Mouse (Mus musculus) cerebellum, postnatal 10 days (tissue): ENCODE measurements around the gene Olfr429.
"Not testable (repeated sequence)": the region's sequence is repeated elsewhere in the genome, so short reads cannot be mapped to it uniquely, and the experiment has no call there.

Experiments
- DNase-seq, 2 experiments: peaks; one replicate each; pipeline ENCODE4 v3.0.0; 2021; ENCODE audit warnings: mixed read lengths in 2 of 2

Gene Olfr429

DNA sequence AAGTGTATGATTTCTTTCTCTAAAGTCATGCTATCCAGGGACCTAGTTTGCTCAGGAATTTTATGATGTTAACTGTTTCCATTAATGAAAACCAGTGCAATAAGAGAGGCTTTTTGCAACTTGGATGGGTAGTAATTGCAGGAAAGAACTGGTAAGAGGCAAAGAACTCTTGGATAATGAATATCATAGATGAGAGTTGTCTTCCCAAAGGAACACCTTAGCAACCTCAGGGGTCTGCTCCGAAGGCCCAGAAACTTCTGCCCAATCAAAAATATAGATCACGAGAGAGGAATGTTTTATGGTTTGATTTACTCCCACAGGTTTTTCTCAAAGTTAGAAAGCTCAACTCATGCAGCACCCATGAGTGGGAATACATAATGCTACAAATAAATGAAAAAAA lies at the start of gene Olfr429:
Gene Olfr429 (plus strand): TSS at position 301 of the 400 bp plus-strand sequence.
- no peak for DNase-seq

DNA sequence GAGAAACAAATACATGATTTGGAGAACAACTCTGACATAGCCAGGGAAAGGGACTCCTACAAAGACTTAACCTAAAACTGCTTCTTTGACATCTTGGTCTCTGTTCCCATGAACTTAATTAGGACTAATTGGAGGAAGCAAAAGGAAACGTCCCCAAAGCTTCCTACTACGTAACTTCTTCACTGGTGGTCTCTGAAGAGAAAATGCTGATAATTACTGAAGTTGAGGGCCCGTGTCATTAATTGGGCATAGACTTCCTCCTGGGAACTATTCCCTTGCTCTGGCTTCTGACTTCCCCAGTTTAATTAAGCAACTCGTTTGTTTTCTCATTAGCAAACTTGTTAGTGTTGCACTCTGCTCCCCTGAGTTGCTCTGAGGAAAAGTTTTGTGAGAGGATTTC lies 48.3 kb upstream of the Olfr429 start:
- DNase-seq = no peak

DNA sequence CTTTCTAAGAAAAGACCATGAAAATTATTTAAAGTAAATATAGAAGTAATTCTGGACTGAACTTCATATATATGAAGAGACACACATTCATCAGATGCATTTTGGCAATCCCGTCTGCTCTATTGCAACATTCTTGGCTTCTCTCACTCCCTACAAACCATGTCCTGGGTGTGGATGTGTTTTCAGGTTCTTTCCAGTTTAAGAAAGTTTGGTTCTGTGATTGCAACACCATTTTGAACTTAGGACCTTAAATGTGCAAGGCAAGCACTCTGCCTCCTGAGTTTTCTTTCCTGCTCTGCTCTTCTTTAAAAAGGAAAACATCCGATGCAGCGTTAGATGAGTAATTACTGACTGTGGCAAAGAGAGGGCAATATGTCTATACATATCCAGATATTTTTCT lies 45.7 kb upstream of the Olfr429 start:
- DNase-seq = no peak

DNA sequence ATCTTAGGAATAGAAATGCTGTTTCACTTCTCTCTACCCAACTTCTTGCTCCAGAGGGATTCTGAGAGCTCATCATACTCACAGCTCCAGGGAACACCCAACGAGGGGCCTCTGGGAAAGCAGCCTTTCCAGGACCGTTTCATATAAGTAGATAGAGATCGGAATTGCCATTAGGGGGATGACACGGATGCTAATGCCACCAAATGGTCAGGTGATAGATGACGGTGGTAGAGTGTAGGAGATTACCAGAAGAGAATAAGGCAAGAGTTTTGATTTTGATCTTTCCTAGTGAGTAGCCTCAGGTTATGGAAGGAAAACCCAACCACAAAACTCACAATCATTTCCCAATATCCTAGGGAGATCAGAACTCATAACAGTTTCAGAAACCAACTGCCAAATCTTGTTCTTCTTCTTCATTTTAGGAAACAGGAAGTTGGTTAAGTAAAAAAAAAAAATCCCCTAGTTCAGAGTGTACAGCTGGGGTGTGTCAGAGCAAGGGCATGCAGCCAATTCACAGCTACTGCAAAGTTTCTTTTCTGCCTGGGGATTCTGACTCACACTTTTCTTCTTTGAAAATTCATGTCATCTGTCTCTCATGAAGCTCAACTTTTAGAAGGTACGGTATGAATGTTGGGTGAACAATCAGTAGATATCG lies 43.5 kb upstream of the Olfr429 start, which contains the start of gene Olfr433:
Gene Olfr433 (plus strand): TSS at position 183 of the 655 bp plus-strand sequence.
- DNase-seq = no peak

DNA sequence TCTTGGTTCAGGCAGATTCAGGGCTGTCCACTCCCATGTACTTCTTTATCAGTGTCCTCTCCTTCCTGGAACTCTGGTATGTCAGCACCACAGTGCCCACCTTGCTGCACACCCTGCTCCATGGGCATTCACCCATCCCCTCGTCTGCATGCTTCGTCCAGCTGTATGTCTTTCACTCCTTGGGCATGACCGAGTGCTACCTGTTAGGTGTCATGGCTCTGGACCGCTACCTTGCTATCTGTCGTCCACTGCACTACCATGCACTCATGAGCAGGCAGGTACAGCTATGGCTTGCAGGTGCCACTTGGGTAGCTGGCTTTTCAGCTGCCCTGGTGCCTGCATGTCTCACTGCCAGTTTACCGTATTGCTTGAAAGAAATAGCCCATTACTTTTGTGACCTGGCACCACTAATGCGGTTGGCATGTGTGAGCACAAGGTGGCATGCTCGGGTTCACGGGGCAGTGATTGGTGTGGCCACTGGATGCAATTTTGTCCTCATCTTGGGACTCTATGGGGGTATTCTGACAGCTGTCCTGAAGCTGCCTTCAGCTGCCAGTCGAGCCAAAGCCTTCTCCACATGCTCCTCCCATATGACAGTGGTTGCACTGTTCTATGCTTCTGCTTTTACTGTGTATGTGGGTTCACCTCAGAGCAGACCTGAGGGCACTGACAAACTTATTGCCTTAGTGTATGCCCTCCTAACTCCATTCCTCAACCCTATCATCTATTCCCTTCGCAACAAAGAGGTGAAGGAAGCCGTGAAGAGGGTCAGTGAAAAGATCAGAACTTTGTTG lies 41.8 kb upstream of the Olfr429 start:
- DNase-seq = not testable (repeated sequence)

DNA sequence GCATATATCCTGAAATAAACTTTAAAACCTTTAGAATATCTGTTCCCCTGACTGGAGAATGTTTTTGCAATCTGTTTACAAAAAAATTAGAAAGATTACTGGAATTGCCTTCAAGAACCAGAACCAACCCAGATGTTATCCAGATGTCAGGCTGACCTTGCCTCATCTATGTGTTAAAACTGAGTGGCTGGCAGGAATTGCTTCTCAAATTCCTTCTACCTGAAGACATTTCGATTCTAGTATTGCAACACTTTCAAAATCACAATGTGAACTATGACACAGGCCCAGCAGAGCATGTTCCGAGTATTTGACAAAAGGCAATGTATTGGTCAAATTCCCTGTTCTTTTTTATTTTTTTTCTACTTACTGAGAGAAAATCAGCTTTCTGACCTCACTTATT lies 39.7 kb upstream of the Olfr429 start:
- DNase-seq = no peak

DNA sequence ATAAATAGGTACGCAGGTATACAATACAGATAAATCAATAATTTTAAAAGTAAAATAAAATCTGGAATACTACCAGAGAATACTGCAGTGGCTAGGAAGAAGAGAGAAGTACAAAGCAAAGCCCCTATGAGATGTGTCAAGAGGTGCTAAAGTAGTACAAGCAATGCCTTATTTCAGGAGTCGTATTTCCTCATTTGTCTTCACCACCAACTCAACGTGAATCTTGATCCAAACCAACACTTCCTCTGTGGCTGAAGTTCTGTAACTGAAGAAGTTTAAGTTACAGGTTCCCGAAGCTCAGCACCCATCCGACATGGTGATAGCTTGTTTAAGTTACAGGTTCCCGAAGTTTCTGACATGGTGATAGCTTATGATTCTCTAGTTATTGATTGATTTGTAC lies 35.9 kb upstream of the Olfr429 start:
- not testable (repeated sequence) for DNase-seq

DNA sequence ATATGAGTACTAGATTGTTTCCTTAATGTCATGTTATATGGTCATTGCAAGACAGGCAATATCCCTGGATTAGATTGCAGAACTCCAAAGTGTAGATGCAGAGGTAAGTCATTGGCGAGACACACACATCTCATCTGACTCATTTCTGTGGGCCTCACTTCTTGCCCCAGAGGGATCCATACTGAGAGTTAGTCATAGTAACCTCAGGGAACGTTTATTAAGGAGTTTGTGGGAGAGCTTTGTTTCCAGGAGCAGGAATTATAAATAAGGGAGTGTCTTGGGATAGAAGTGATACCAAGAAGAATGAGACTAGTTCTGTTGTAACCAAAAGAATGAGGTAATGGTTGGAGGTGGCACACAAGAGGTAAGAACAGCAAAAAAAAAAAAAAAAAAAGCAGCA lies 35.2 kb upstream of the Olfr429 start, which contains the start of gene Olfr432:
Gene Olfr432 (plus strand): TSS at position 313 of the 400 bp plus-strand sequence.
- DNase-seq = no peak

DNA sequence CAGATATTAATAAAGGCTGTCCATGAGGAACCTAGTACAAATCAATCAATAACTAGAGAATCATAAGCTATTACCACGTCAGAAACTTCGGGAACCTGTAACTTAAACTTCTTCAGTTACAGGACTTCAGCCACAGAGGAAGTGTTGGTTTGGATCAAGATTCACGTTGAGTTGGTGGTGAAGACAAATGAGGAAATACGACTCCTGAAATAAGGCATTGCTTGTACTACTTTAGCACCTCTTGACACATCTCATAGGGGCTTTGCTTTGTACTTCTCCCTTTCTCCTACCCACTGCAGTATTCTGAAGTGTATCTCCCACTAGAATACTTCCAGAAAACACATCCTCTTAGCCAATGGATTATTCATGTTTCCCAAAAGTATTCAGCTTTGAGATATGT lies 34.8 kb upstream of the Olfr429 start:
- DNase-seq = not testable (repeated sequence)

DNA sequence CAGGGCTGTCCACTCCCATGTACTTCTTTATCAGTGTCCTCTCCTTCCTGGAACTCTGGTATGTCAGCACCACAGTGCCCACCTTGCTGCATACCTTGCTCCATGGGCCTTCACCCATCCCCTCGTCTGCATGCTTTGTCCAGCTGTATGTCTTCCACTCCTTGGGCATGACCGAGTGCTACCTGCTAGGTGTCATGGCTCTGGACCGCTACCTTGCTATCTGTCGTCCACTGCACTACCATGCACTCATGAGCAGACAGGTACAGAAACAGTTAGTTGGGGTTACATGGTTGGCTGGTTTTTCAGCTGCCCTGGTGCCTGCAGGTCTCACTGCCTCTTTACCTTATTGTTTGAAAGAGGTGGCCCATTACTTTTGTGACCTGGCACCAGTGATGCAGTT lies 33.6 kb upstream of the Olfr429 start:
- DNase-seq = no peak

DNA sequence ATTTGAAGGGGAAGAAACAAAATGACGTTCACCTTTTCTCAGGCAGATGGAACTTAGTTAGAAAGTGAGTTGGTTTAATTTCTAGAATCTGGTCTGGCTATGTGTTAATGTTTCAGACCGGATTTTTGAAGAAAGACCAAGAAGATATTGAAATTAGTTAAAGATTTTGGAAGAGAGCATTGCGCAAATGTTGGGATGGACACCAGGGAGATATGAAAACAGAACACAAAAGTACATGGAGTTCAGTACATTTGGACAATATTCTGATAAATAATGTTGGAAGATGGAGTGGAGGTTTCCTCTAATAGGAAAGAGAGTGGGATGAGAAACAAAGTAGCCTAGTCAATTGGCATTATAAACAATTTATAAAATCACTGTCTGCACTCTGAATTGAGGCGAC lies 32.6 kb upstream of the Olfr429 start:
- DNase-seq = no peak

DNA sequence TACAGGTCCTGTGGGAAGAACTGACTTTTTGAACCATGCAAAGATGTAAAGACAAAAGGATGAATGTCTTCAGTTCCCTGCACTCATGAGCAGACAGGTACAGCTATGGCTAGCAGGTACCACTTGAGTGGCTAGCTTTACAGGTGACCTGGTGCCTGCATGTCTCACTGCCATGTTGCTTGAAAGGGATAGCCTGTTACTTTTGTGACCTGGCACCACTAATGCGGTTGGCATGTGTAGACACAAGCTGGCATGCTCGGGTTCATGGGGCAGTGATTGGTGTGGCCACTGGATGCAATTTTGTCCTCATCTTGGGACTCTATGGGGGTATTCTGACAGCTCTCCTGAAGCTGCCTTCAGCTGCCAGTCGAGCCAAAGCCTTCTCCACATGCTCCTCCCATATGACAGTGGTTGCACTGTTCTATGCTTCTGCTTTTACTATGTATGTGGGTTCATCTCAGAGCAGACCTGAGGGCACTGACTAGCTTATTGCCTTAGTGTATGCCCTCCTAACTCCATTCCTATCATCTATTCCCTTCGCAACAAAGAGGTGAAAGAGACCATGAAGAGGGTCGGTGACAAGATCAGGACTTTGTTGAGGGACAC lies 32.1 kb upstream of the Olfr429 start:
- no peak for DNase-seq

DNA sequence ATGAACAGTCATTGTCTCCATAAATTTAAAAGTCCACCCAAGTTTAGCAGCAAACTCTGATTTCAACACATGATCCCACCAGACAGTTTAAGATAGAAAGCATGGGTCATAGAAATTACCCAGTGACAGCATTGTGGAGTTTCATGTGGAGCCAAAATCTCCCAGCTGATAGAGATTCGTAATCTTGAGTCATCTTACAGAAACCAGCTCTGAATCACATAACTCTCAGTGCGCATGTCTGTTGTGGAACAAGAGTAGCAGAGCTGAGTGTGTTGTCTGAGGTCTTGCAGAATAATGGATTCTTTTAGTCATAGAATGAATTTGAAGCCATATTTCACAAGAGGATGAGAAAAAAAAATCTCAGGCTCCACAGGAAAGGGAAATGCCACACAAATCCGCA lies 31.1 kb upstream of the Olfr429 start:
- no peak for DNase-seq

DNA sequence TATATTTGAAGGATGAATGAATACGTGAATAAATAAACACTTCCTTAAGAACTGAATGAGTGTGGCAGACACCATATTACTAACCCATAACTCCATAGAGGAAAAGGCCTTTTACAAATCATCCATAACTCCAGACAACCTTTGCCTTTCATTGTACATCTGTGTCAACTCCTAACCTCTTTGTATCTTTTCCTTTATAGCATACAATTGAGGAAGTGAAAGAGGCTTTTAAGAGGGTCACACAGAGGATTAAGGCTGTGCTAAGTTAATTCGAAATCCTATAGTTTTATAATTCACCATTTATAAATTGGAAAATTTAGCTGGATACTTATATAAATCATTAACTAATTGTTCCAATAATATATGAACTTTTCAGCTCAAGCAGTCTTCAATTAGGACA lies 28.9 kb upstream of the Olfr429 start:
- no peak for DNase-seq

DNA sequence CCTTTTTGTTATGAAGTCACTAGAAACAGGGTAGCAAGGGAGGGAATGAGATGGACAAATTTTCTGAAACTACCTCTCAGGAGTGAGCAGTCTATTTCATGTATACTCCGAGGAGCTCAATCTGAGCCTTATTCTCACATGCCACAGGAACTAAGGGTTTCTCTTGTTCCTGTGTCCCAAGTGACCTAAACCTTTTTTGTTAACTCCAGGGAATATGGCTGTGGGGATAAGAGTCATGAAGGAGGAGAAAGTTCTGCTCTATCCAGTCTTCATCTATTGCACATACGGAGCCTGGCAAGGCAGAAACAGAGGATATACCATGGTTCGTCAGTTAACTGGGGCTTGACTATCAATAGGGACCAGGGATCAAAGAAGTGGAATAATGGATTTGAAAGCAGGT lies 17.8 kb upstream of the Olfr429 start, which contains the start of gene Olfr430:
Gene Olfr430 (plus strand): TSS at position 301 of the 400 bp plus-strand sequence.
- DNase-seq = no peak

DNA sequence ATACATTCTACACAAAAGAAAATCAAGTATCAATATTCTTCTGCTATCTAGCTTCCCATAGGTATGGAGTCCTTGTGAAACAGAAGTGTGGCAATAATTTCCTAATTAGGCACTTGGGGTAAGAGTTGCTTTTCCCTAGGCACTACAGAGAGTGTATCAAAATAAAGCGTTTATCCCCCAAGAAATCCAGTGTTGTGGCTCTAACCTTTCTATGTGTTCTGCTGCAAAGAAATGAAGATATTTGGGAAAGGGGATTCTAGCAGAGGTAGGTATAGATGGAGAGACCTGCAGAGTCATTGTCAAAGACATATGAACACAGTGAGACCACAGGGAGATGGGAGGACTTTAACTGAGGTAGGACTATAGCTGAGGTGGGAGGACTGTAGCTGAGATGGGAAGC lies 12.5 kb downstream of the Olfr429 start, which contains the start of gene Olfr427:
Gene Olfr427 (plus strand): TSS at position 301 of the 400 bp plus-strand sequence.
- no peak for DNase-seq

DNA sequence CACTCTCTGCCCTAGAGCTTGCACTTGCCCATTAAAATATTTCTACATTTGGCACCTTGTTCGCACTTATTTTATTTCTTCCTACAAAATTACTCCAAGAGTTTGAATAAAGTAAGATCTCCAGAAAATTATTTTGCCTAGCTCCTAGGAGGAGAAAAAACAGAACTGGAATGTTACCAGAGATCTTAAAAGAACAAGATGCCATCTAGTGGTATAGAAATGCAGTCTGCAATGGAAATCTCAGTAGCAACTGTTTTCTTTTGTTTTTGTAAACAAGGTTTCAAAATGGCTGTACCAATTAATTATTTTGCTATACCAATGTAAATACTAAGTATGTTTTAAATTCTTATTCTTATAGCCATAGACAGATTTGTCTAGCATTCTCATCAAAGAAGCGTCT lies 19.6 kb downstream of the Olfr429 start:
- DNase-seq = peak in 1 of 2 experiments; percentile 39

DNA sequence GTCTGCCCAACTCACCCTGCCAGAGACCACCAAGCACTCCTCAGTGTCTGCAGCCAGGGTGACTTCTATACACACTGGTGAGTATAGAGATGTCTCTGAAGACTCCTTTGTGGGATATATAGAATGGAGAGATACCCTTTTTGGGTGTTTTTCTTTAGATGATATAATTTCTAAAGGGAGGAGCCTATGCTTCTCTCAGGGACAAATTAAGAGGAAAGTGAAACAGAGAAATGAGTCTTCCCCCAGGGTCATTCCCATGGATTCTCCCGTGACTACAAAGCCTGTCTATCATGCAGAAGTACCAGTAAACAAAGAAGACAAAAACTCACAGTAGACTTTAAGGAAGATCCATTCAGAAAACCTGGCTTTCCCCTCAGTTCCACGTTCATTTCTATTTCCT lies 36.9 kb downstream of the Olfr429 start, which contains the start of gene Olfr231:
Gene Olfr231 (minus strand): TSS at position 101 of the 400 bp plus-strand sequence.
- DNase-seq = no peak

DNA sequence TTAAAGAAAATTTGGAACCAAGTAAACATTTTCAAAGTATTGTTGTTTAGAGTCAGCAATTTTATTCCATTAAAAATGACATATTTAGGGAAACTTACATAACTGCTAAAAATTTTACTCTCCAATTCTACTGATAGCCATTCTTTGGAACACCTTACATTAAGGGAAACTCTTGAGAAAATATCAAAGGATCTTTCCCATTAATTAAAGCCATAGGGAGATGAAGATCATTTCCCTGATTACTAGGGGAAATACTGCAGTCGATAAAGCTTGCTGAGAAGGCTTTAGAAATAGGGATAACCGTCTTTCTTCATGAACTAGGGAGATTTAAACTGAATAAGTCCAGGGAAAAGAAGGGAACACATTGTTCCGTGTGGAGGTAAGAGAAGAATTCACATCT lies 47.1 kb downstream of the Olfr429 start, which contains the start of gene Olfr424:
Gene Olfr424 (plus strand): TSS at position 301 of the 400 bp plus-strand sequence.
- DNase-seq = no peak

DNA sequence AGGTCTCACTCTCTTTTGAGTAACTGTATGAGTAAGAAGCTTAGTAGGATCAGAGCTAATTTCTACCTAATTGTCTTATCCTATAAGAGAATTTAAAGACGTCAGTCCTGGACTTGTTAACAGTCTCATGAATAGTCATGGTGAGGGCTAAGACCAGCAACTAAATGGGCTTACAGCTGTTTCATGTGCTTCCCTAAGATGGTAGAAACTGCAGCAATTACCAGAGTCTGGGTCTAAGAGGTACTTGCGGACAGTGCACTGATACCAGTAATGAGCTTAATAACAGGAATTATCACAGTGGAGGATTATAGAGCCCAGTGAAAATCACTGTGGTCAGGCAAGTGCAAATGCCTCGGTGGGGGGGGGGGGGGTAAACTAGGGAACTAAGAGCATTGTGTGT lies 47.9 kb downstream of the Olfr429 start:
- no peak for DNase-seq
